Mouse (Mus musculus): ENCODE data around the gene Fgfr2. TPM values are rescaled to one million over a fixed set of nuclear protein-coding genes. Genes with fewer than 3 reads are reported as not detected.

The Fgfr2 gene
- polyA plus RNA-seq, 1 experiment from 2014 or later: 92.0 TPM

- Histone ChIP-seq H3K9me3 (ENCODE audit: control insufficient read depth, low read length) (no peaks in the 10 kb centered on the region), H3K4me1 (ENCODE audit: control insufficient read depth, insufficient read depth, low read length) (peaks cover 51% of the 10 kb centered on the region), H3K27me3 (ENCODE audit: control insufficient read depth, insufficient read depth, low read length) (no peaks in the 10 kb centered on the region), H3K9ac (ENCODE audit: low read length) (no peak overlapping the region), H3K27ac (ENCODE audit: low read depth, low read length) (no peak overlapping the region), H3K36me3 (ENCODE audit: control insufficient read depth, insufficient read depth, low read length) (no peaks in the 10 kb centered on the region), H3K4me3 (ENCODE audit: low read depth, low read length) (no peak overlapping the region), H3K4me2 (no peak overlapping the region)
- ATAC-seq (ENCODE audit: low FRiP score) (no peak), DNase-seq (ENCODE audit: low spot score, missing footprints) (no peak)
- WGBS: 64% methylated on average over 5 of the region's 5 CpGs
Observed at GRCm38 (mm10) chr7:132260632-132261031, 862.5 kb downstream of the Fgfr2 start.

DNA sequence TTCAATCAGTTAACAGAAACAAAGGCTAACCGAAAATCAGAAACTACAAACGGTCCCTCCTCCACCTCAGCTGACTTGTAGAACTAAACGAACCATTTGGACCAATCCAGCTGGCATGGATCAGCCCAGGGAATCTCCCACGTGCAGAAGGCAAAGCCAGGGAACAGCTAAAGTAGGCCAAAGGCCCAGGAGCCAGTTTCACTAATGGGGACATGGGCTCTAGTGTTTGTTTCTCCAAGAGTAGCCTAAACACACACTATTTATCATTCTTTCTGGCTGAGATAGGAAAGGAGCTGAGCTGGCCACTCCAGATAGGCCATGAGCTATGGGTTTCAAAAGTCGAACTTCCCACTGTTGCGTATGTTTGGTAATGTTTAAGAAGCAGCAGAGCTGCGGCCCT is 864.3 kb downstream of the Fgfr2 start:
- Histone ChIP-seq H3K27ac (ENCODE audit: low read depth, low read length) (no peak overlapping the region), H3K27me3 (ENCODE audit: control insufficient read depth, insufficient read depth, low read length) (no peaks in the 10 kb centered on the region), H3K4me1 (ENCODE audit: control insufficient read depth, insufficient read depth, low read length) (peaks cover 44% of the 10 kb centered on the region), H3K4me2 (no peak overlapping the region), H3K9me3 (ENCODE audit: control insufficient read depth, low read length) (no peaks in the 10 kb centered on the region), H3K4me3 (ENCODE audit: low read depth, low read length) (no peak overlapping the region), H3K36me3 (ENCODE audit: control insufficient read depth, insufficient read depth, low read length) (no peaks in the 10 kb centered on the region), H3K9ac (ENCODE audit: low read length) (no peak overlapping the region)
- WGBS: 45% methylated on average over 7 of the region's 7 CpGs
- DNase-seq (ENCODE audit: low spot score, missing footprints) (no peak), ATAC-seq (ENCODE audit: low FRiP score) (no peak)

DNA sequence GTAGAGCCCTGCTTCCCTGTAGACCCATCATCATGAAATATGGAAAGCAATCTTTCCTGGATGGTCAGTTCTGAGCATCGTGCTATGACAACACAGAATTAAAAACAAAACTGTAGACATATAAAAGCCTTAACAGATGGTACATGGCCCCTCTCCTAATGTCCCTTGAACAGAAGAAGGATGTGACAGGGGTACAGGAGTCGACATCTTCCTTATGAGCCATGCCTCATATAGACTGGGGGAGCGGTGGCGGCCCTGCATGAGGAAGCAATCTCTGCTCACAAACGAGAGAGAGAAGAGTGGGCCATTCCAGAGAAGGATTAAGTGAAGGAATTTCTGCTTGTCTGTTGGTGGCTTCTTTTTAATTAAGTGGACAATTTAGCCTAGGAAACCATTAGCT is 864.9 kb downstream of the Fgfr2 start:
- Histone ChIP-seq H3K4me3 (ENCODE audit: low read depth, low read length) (no peak overlapping the region), H3K4me1 (ENCODE audit: control insufficient read depth, insufficient read depth, low read length) (peaks cover 38% of the 10 kb centered on the region), H3K9ac (ENCODE audit: low read length) (no peak overlapping the region), H3K27me3 (ENCODE audit: control insufficient read depth, insufficient read depth, low read length) (no peaks in the 10 kb centered on the region), H3K4me2 (no peak overlapping the region), H3K36me3 (ENCODE audit: control insufficient read depth, insufficient read depth, low read length) (no peaks in the 10 kb centered on the region), H3K27ac (ENCODE audit: low read depth, low read length) (no peak overlapping the region), H3K9me3 (ENCODE audit: control insufficient read depth, low read length) (no peaks in the 10 kb centered on the region)
- DNase-seq (ENCODE audit: low spot score, missing footprints) (no peak), ATAC-seq (ENCODE audit: low FRiP score) (no peak)
- 50% methylated on average over 5 of the region's 5 CpGs for WGBS

- DNase-seq (ENCODE audit: low spot score, missing footprints) (no peak), ATAC-seq (ENCODE audit: low FRiP score) (no peak)
- no peaks in the 10 kb centered on the region for H3K9me3 ChIP-seq (ENCODE audit: control insufficient read depth, low read length)
- no peaks in the 10 kb centered on the region for H3K27me3 ChIP-seq (ENCODE audit: control insufficient read depth, insufficient read depth, low read length)
- peaks cover 7% of the 10 kb centered on the region for H3K4me1 ChIP-seq (ENCODE audit: control insufficient read depth, insufficient read depth, low read length)
- no peak overlapping the region for H3K4me2 ChIP-seq
- H3K36me3 ChIP-seq (ENCODE audit: control insufficient read depth, insufficient read depth, low read length): no peaks in the 10 kb centered on the region
- no peak overlapping the region for H3K4me3 ChIP-seq (ENCODE audit: low read depth, low read length)
- H3K27ac ChIP-seq (ENCODE audit: low read depth, low read length): no peak overlapping the region
- no peak overlapping the region for H3K9ac ChIP-seq (ENCODE audit: low read length)
- WGBS: 91% methylated on average over 5 of the region's 5 CpGs
Observed at GRCm38 (mm10) chr7:132253513-132253912, 869.6 kb downstream of the Fgfr2 start.

DNA sequence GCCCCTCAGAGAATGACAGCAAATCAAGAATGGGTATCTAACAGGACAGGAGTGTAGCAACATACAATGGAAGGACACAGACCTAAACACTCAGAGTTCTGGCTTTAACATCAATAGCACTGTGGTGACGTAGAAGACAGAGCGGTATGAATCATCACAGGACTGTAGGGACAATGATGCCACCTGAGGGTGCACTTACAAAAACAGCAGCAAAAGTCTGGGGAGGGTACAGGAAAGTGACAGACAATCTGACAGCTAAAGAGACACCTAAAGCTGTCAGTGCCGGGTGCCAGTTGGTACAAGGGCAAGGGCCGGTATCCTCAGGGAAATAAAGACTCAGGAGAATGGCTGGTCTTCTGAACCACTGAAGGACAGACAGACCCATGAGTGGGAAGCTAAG is 870.1 kb downstream of the Fgfr2 start:
- H3K36me3 ChIP-seq (ENCODE audit: control insufficient read depth, insufficient read depth, low read length): no peaks in the 10 kb centered on the region
- H3K27me3 ChIP-seq (ENCODE audit: control insufficient read depth, insufficient read depth, low read length): no peaks in the 10 kb centered on the region
- H3K9me3 ChIP-seq (ENCODE audit: control insufficient read depth, low read length): no peaks in the 10 kb centered on the region
- no peak overlapping the region for H3K9ac ChIP-seq (ENCODE audit: low read length)
- no peak for ATAC-seq (ENCODE audit: low FRiP score)
- H3K4me1 ChIP-seq (ENCODE audit: control insufficient read depth, insufficient read depth, low read length): peaks cover 10% of the 10 kb centered on the region
- H3K4me3 ChIP-seq (ENCODE audit: low read depth, low read length): no peak overlapping the region
- 91% methylated on average over 4 of the region's 4 CpGs for WGBS
- H3K27ac ChIP-seq (ENCODE audit: low read depth, low read length): no peak overlapping the region
- H3K4me2 ChIP-seq: no peak overlapping the region
- DNase-seq (ENCODE audit: low spot score, missing footprints): no peak

GRCm38 (mm10) chr7:132249563-132250119 is 873.5 kb downstream of the Fgfr2 start:
- Histone ChIP-seq H3K4me2 (no peak overlapping the region), H3K4me1 (ENCODE audit: control insufficient read depth, insufficient read depth, low read length) (peaks cover 33% of the 10 kb centered on the region), H3K27ac (ENCODE audit: low read depth, low read length) (no peak overlapping the region; the same call in 1 of the 2 replicates), H3K36me3 (ENCODE audit: control insufficient read depth, insufficient read depth, low read length) (peaks cover 5% of the 10 kb centered on the region; the same call in 1 of the 2 replicates), H3K9me3 (ENCODE audit: control insufficient read depth, low read length) (no peaks in the 10 kb centered on the region), H3K4me3 (ENCODE audit: low read depth, low read length) (no peak overlapping the region), H3K9ac (ENCODE audit: low read length) (no peak overlapping the region), H3K27me3 (ENCODE audit: control insufficient read depth, insufficient read depth, low read length) (no peaks in the 10 kb centered on the region)
- WGBS: 69% methylated on average over 10 of the region's 10 CpGs
- DNase-seq (ENCODE audit: low spot score, missing footprints) (no peak), ATAC-seq (ENCODE audit: low FRiP score) (no peak)

DNA sequence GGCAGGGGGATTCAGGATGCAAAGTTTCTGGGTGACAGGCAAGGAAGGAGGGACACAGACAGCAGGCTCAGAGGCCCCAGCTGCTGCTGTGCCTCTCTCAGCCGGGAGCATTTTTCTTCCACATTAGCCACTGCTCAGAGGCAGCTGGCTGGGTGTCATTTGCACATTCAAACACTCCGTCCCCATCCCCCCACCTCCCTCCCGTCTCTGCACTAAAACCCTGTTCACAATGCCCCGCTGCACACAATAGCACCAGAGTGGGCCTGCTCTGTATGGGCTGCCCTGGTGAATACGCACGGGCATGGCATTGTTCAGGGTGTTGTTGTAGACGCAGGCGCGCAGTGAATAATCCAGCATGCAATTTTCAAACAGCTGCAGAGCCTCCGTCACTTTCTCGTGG is 875.6 kb downstream of the Fgfr2 start:
- Histone ChIP-seq H3K27me3 (ENCODE audit: control insufficient read depth, insufficient read depth, low read length) (no peaks in the 10 kb centered on the region), H3K27ac (ENCODE audit: low read depth, low read length) (peak overlapping the region; percentile 95), H3K9ac (ENCODE audit: low read length) (peak overlapping the region; percentile 56), H3K36me3 (ENCODE audit: control insufficient read depth, insufficient read depth, low read length) (peaks cover 5% of the 10 kb centered on the region; the same call in 1 of the 2 replicates), H3K9me3 (ENCODE audit: control insufficient read depth, low read length) (no peaks in the 10 kb centered on the region), H3K4me2 (peak overlapping the region; percentile 24), H3K4me3 (ENCODE audit: low read depth, low read length) (no peak overlapping the region), H3K4me1 (ENCODE audit: control insufficient read depth, insufficient read depth, low read length) (peaks cover 33% of the 10 kb centered on the region)
- peak; percentile 99 for ATAC-seq (ENCODE audit: low FRiP score)
- 4% methylated on average over 11 of the region's 11 CpGs for WGBS
- peak; percentile 96 for DNase-seq (ENCODE audit: low spot score, missing footprints)

DNA sequence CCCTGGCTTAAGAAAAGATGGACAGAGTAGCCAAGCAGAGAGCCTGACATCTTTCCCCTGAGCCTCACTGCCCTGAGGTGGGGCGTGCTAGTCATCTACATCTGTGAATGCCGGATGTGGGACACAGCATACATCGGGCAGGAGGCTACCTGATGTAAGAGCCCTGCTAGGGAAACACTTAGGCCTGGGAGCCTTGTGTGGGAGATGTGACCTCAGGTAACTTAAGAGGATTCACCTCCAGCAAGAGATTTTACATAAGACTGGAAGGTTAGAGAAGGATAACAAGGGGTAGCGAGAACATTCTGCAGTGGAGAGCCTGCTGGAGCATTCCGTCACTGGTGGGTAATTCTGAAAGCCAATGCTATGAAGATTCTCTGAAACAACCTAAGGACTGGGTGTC is 876.1 kb downstream of the Fgfr2 start:
- peak overlapping the region; percentile 24 for H3K4me2 ChIP-seq

DNA sequence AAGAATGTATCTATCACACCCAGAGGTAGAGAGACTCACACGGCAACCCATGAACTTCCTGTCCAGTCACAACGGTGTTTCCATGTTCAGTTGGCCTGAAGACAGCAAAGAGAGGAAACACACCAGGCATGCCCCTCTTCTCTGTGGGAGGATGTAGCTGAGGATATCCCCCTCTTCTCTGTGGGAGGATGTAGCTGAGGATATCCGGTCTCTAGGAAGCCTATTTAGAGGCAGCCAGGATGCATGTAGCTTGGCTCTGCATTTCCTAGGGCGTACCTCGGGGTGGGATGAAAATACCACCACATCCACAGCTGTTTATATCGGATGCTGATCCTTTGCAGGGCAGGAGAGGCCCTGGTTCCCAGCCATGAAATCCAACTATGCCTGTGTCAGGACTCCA is 877.4 kb downstream of the Fgfr2 start:
- DNase-seq (ENCODE audit: low spot score, missing footprints) (no peak), ATAC-seq (ENCODE audit: low FRiP score) (no peak)
- 90% methylated on average over 6 of the region's 6 CpGs for WGBS
- H3K9ac ChIP-seq (ENCODE audit: low read length): no peak overlapping the region
- H3K27ac ChIP-seq (ENCODE audit: low read depth, low read length): no peak overlapping the region
- peaks cover 33% of the 10 kb centered on the region for H3K4me1 ChIP-seq (ENCODE audit: control insufficient read depth, insufficient read depth, low read length)
- H3K9me3 ChIP-seq (ENCODE audit: control insufficient read depth, low read length): no peaks in the 10 kb centered on the region
- no peak overlapping the region for H3K4me2 ChIP-seq
- H3K27me3 ChIP-seq (ENCODE audit: control insufficient read depth, insufficient read depth, low read length): no peaks in the 10 kb centered on the region
- H3K36me3 ChIP-seq (ENCODE audit: control insufficient read depth, insufficient read depth, low read length): peaks cover 5% of the 10 kb centered on the region; the same call in 1 of the 2 replicates
- no peak overlapping the region for H3K4me3 ChIP-seq (ENCODE audit: low read depth, low read length)

More for the DNA sequence above, 876.1 kb downstream of the Fgfr2 start:
- Histone ChIP-seq H3K27ac (ENCODE audit: low read depth, low read length) (peak overlapping the region; percentile 95), H3K4me1 (ENCODE audit: control insufficient read depth, insufficient read depth, low read length) (peaks cover 33% of the 10 kb centered on the region), H3K36me3 (ENCODE audit: control insufficient read depth, insufficient read depth, low read length) (peaks cover 5% of the 10 kb centered on the region; the same call in 1 of the 2 replicates), H3K4me3 (ENCODE audit: low read depth, low read length) (no peak overlapping the region), H3K9me3 (ENCODE audit: control insufficient read depth, low read length) (no peaks in the 10 kb centered on the region), H3K9ac (ENCODE audit: low read length) (peak overlapping the region; percentile 56), H3K27me3 (ENCODE audit: control insufficient read depth, insufficient read depth, low read length) (no peaks in the 10 kb centered on the region)
- DNase-seq (ENCODE audit: low spot score, missing footprints) (peak; percentile 93), ATAC-seq (ENCODE audit: low FRiP score) (peak; percentile 6; the same call in 1 of the 2 replicates)
- 32% methylated on average over 5 of the region's 5 CpGs for WGBS
